Mouse (Mus musculus) hindbrain, embryonic 15.5 days (tissue): ENCODE measurements around the gene Gm1673. TPM values are rescaled to one million over a fixed set of nuclear protein-coding genes. Genes with fewer than 3 reads are reported as not detected.
A peak's percentile ranks its signal among the peaks of the same experiment; 100 is the strongest.

Source experiments
- ATAC-seq: fragments of 200-750 bp; cut with Nextera tagmentation; 2 replicates; pipeline ENCODE4 v1.8.0; 2017; ENCODE audit warnings: low read depth, moderate number of reproducible peaks, moderate TSS enrichment; ENCODE audit not compliant: low FRiP score
- H3K27ac ChIP-seq: fragments of 300-500 bp; sonication (generic); replicated peaks from 2 replicates; pipeline ENCODE4 v1.5.1; 2015; ENCODE audit warnings: mild to moderate bottlenecking, inconsistent platforms
- H3K27me3 ChIP-seq: fragments of 300-500 bp; sonication (generic); 2 replicates; pipeline ENCODE4 v1.6.1; 2015; ENCODE audit warnings: control low read depth, inconsistent platforms
- H3K36me3 ChIP-seq: fragments of 300-500 bp; sonication (generic); 2 replicates; pipeline ENCODE4 v1.6.1; 2015; ENCODE audit warnings: control low read depth, inconsistent platforms
- H3K4me1 ChIP-seq: fragments of 300-500 bp; sonication (generic); replicated peaks from 2 replicates; pipeline ENCODE4 v1.6.1; 2015; ENCODE audit warnings: control low read depth, inconsistent platforms
- H3K4me2 ChIP-seq: fragments of 300-500 bp; sonication (generic); 2 replicates; pipeline ENCODE4 v1.6.1; 2015; ENCODE audit warnings: moderate library complexity, mild to moderate bottlenecking, inconsistent platforms
- H3K4me3 ChIP-seq: fragments of 300-500 bp; sonication (generic); 2 replicates; pipeline ENCODE4 v1.5.1; 2015; ENCODE audit warnings: mild to moderate bottlenecking, inconsistent platforms
- H3K9ac ChIP-seq: fragments of 300-500 bp; sonication (generic); 2 replicates; pipeline ENCODE4 v1.6.1; 2015; ENCODE audit warnings: inconsistent platforms
- H3K9me3 ChIP-seq: fragments of 300-500 bp; sonication (generic); 2 replicates; pipeline ENCODE4 v1.6.1; 2016; ENCODE audit warnings: control low read depth, inconsistent platforms
- WGBS: fragments of 180-500 bp; shearing (Covaris S2); methylation state at CpG from one replicate; pipeline ENCODE4 v1.1.7; 2015; 5-methylcytosine and 5-hydroxymethylcytosine counted together
- polyA plus RNA-seq: library from polyadenylated mRNA; unstranded; fragments of >200 nt; fragmentation: Nextera tagmentation; extraction: Ambion mirVana; gene quantifications from 2 replicates; pipeline ENCODE4 v1.2.1, GENCODE M21; 2015

The Gm1673 gene
- polyA plus RNA-seq, 1 experiment from 2014 or later, result 652 TPM

- no peak overlapping the region for H3K9ac ChIP-seq
Observed at GRCm38 (mm10) chr5:33999466-34000090, 16.3 kb downstream of the Gm1673 start.

DNA sequence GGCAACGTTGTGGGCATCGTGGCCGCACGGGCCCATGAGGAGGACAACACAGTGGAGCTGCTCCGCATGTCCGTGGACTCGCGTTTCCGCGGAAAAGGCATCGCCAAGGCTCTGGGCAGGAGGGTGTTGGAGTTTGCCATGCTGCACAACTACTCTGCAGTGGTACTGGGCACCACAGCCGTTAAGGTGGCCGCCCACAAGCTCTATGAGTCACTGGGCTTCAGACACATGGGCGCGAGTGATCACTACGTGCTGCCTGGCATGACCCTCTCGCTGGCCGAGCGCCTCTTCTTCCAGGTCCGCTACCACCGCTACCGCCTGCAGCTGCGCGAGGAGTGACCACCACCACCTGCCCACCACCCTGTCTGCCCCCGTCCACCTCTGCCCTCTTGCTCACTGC is 17.6 kb downstream of the Gm1673 start:
- Histone ChIP-seq H3K27me3 (no peaks in the 10 kb centered on the region), H3K4me1 (peaks cover 35% of the 10 kb centered on the region), H3K4me3 (no peak overlapping the region), H3K9me3 (no peaks in the 10 kb centered on the region), H3K27ac (no peak overlapping the region), H3K9ac (no peak overlapping the region), H3K36me3 (peaks cover 14% of the 10 kb centered on the region; the same call in 1 of the 2 replicates), H3K4me2 (no peak overlapping the region)
- WGBS, result 96% methylated on average over 25 of the region's 25 CpGs
- ATAC-seq, result no peak

More at GRCm38 (mm10) chr5:33999466-34000090, 16.3 kb downstream of the Gm1673 start:
- Histone ChIP-seq H3K36me3 (peaks cover 14% of the 10 kb centered on the region; the same call in 1 of the 2 replicates), H3K9me3 (no peaks in the 10 kb centered on the region), H3K4me2 (peak overlapping the region; percentile 85), H3K4me1 (peaks cover 44% of the 10 kb centered on the region), H3K4me3 (0 out of 2 replicates have a peak overlapping the region, but pooled peaks have one; percentile 99), H3K27ac (no peak overlapping the region), H3K27me3 (no peaks in the 10 kb centered on the region)
- WGBS, result 76% methylated on average over 6 of the region's 6 CpGs
- ATAC-seq, result no peak

- H3K4me3 ChIP-seq, result no peak overlapping the region
- H3K9me3 ChIP-seq, result no peaks in the 10 kb centered on the region
- H3K27me3 ChIP-seq, result no peaks in the 10 kb centered on the region
- no peak overlapping the region for H3K27ac ChIP-seq
- peaks cover 35% of the 10 kb centered on the region for H3K4me1 ChIP-seq
- no peak overlapping the region for H3K9ac ChIP-seq
- WGBS, result 100% methylated on average over 1 of the region's 1 CpGs
- no peak overlapping the region for H3K4me2 ChIP-seq
- H3K36me3 ChIP-seq, result peaks cover 14% of the 10 kb centered on the region; the same call in 1 of the 2 replicates
- no peak for ATAC-seq
Observed at GRCm38 (mm10) chr5:34001401-34001800, 18.2 kb downstream of the Gm1673 start.

DNA sequence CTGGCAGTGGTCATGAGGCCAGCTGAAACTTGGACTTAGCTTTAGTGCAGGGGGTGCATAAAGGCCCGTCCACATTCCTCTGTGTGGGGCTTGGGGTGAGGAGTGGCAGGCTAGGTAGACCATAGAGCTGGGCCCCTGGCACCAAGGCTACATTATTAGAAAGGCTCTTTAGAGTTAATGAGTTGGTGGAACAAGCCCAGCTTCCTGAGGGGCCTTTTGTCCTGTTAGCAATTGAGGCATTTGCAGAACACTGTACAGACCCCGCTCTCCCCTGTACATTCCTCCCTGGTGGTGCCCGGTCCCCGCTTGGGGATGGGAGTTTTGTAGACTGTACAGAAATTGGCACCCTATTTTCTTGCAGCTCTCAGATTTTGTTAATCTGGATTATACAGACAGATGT is 19.4 kb downstream of the Gm1673 start:
- H3K4me1 ChIP-seq, result peaks cover 32% of the 10 kb centered on the region
- WGBS, result 85% methylated on average over 4 of the region's 4 CpGs
- no peaks in the 10 kb centered on the region for H3K9me3 ChIP-seq
- H3K36me3 ChIP-seq, result peaks cover 14% of the 10 kb centered on the region; the same call in 1 of the 2 replicates
- H3K27ac ChIP-seq, result no peak overlapping the region
- H3K9ac ChIP-seq, result no peak overlapping the region
- no peaks in the 10 kb centered on the region for H3K27me3 ChIP-seq
- H3K4me3 ChIP-seq, result no peak overlapping the region
- H3K4me2 ChIP-seq, result no peak overlapping the region
- ATAC-seq, result no peak

DNA sequence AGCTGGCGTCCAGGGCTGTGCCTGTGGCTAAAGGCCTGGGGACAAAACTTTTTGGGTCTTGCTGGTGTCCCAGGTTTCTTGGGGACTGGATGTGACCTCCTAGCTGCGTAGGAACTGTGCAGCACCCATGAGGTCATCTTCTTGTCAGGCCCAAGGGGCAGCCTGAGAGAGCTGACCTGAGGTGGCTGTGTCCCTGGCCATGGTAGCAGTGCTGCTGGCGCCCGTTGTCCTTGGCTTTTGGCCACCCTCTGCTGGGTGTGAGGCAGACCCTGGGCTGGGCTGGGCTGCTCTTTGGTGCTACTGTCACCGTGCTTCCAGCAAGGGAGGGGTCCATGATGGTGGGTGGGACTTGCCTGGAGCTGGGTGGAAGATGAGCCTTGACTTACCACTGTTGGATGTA is 21.4 kb downstream of the Gm1673 start:
- no peak for ATAC-seq
- H3K4me3 ChIP-seq, result no peak overlapping the region
- peaks cover 14% of the 10 kb centered on the region; the same call in 1 of the 2 replicates for H3K36me3 ChIP-seq
- H3K4me1 ChIP-seq, result peaks cover 12% of the 10 kb centered on the region
- H3K27me3 ChIP-seq, result no peaks in the 10 kb centered on the region
- no peak overlapping the region for H3K27ac ChIP-seq
- H3K4me2 ChIP-seq, result no peak overlapping the region
- 86% methylated on average over 5 of the region's 5 CpGs for WGBS
- H3K9me3 ChIP-seq, result no peaks in the 10 kb centered on the region
- no peak overlapping the region for H3K9ac ChIP-seq

- Histone ChIP-seq H3K27me3 (no peaks in the 10 kb centered on the region), H3K4me2 (no peak overlapping the region), H3K9me3 (no peaks in the 10 kb centered on the region), H3K4me1 (peaks cover 6% of the 10 kb centered on the region; the same call in 1 of the 2 replicates), H3K4me3 (no peak overlapping the region), H3K36me3 (peaks cover 3% of the 10 kb centered on the region; the same call in 1 of the 2 replicates), H3K9ac (no peak overlapping the region), H3K27ac (no peak overlapping the region)
- WGBS, result 85% methylated on average over 4 of the region's 4 CpGs
- no peak for ATAC-seq
Observed at GRCm38 (mm10) chr5:34006832-34007231, 23.6 kb downstream of the Gm1673 start.

DNA sequence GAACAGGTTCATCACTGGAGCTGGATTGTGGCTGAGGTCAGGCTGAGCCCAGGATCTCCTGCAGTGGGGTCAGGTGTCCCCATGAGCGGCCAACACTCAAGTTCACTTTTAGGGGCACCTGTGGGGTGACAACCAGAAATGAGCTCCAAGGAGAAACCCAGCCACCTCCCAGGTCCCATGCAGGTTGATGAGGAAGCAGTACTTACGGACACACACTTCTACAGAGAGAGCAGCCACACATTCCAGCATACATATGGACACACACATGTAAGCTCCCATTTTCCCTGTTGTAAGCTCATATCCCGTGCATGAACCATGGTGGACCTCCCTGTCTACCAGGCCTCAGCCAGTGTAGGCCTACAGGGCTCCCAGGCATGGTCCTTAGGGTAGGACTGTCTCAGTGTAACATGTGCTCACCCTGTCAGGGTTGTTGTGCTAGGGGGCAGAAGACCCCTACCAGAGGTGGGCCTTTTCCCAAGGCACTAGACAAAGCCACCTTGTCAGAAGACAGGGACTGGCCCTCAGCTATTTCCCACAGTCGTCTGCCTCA is 24.2 kb downstream of the Gm1673 start:
- WGBS, result 92% methylated on average over 4 of the region's 4 CpGs
- no peak for ATAC-seq
- H3K4me3 ChIP-seq, result no peak overlapping the region
- no peak overlapping the region for H3K4me2 ChIP-seq
- no peak overlapping the region for H3K9ac ChIP-seq
- no peaks in the 10 kb centered on the region for H3K36me3 ChIP-seq
- no peak overlapping the region for H3K27ac ChIP-seq
- no peaks in the 10 kb centered on the region for H3K27me3 ChIP-seq
- H3K9me3 ChIP-seq, result no peaks in the 10 kb centered on the region
- peaks cover 3% of the 10 kb centered on the region; the same call in 1 of the 2 replicates for H3K4me1 ChIP-seq

GRCm38 (mm10) chr5:34014652-34015051 is 31.4 kb downstream of the Gm1673 start:
- no peak overlapping the region for H3K4me2 ChIP-seq
- no peak overlapping the region for H3K4me3 ChIP-seq
- no peaks in the 10 kb centered on the region for H3K4me1 ChIP-seq
- H3K9me3 ChIP-seq, result no peaks in the 10 kb centered on the region
- no peaks in the 10 kb centered on the region for H3K27me3 ChIP-seq
- 79% methylated on average over 1 of the region's 1 CpGs for WGBS
- no peak for ATAC-seq
- H3K27ac ChIP-seq, result no peak overlapping the region
- no peak overlapping the region for H3K9ac ChIP-seq
- H3K36me3 ChIP-seq, result no peaks in the 10 kb centered on the region

DNA sequence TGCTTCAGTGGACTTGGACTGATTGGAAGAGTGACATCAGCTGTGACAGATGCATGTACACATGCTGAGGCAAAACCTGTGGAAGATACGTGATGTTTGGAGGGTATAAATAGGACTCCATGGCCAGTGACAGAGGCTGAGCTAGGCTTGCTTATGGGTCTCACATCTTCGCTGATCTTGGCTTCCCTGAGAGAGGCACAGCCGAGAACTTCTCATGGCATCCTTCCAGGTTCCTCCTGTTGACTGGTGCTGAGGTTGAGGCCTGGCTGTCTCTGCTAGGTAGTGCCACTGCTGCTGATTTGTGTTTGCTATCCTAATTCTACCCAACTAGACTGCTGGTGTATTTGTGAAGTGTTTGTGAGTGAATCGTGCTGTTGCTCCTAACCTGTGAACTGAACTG is 35.7 kb downstream of the Gm1673 start:
- Histone ChIP-seq H3K4me1 (no peaks in the 10 kb centered on the region), H3K4me3 (no peak overlapping the region), H3K4me2 (no peak overlapping the region), H3K36me3 (no peaks in the 10 kb centered on the region), H3K9me3 (no peaks in the 10 kb centered on the region), H3K27me3 (no peaks in the 10 kb centered on the region), H3K9ac (no peak overlapping the region), H3K27ac (no peak overlapping the region)
- 86% methylated on average over 4 of the region's 4 CpGs for WGBS
- ATAC-seq, result no peak

DNA sequence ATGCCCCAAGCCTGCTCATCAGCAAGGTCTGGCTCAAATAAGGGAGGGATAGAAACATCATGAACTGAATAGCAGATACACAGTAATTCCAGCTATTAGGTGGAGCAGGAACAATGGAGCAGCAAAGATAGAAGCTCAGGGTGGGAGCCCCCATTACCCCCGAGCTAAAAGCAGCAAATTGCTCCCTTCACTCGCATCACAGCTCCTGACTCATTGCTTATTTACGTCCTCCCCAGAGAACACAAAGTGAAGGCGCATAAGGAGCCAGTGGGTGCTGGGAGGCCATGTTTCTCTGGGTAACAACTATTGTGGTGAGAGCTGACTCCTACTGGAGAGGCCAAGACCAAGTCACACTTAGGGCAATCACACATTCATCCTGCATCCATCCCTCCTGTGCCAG is 46.9 kb downstream of the Gm1673 start:
- Histone ChIP-seq H3K9ac (no peak overlapping the region), H3K4me2 (no peak overlapping the region), H3K27ac (no peak overlapping the region), H3K36me3 (no peaks in the 10 kb centered on the region), H3K4me3 (no peak overlapping the region), H3K4me1 (no peaks in the 10 kb centered on the region), H3K9me3 (no peaks in the 10 kb centered on the region), H3K27me3 (no peaks in the 10 kb centered on the region)
- 67% methylated on average over 4 of the region's 4 CpGs for WGBS
- no peak for ATAC-seq

DNA sequence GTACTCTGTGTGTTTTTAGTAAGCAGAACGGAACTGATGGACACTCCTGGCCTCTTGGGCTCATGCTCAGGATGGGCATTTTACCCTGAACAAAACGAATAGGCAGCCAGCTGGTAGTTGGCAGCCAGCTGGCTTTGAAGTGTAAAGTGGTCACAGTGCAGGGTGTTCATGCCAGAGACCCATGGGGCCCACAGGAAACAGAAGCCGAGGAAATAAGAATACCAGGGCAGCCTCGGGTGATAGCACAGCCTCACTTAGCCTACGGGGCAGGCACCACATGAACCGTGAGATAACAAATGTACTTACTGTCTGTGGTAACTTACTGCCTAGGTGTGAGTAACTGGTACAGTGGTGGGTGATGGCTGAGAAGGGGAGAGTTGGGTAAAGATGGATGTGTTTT is 47.8 kb downstream of the Gm1673 start:
- Histone ChIP-seq H3K27ac (no peak overlapping the region), H3K4me1 (no peaks in the 10 kb centered on the region), H3K9me3 (no peaks in the 10 kb centered on the region), H3K36me3 (no peaks in the 10 kb centered on the region), H3K4me3 (no peak overlapping the region), H3K9ac (no peak overlapping the region), H3K27me3 (no peaks in the 10 kb centered on the region), H3K4me2 (no peak overlapping the region)
- no peak for ATAC-seq
- 65% methylated on average over 6 of the region's 6 CpGs for WGBS

DNA sequence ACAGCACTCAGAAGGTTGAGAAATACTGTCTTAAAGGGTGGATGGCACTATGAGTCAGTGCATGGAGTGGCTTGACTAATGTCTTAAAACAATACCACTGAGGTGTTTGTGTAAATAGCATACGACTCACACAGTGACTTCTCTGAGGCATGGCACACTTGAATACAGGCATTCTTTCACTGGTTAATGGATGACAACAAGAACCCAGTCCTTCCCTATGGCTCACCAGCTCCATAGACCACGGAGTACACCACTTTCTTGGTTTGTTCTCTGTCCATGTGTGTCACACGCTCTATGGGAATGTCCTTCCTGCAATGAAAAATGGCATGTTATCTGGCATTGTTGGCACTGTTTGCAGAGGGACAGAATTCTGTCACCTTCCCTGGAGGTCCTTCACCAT is 49.3 kb downstream of the Gm1673 start:
- Histone ChIP-seq H3K4me3 (no peak overlapping the region), H3K27ac (no peak overlapping the region), H3K36me3 (no peaks in the 10 kb centered on the region), H3K9me3 (no peaks in the 10 kb centered on the region), H3K4me1 (no peaks in the 10 kb centered on the region), H3K27me3 (no peaks in the 10 kb centered on the region), H3K9ac (no peak overlapping the region), H3K4me2 (no peak overlapping the region)
- no peak for ATAC-seq
- 52% methylated on average over 3 of the region's 3 CpGs for WGBS
